Mouse (Mus musculus) CD8-positive naive resting alpha-beta T cell, adult 57 days (primary cell): ENCODE data around the gene Pld5. TPM values are rescaled to one million over a fixed set of nuclear protein-coding genes. Genes with fewer than 3 reads are reported as not detected.

Experiments
- total RNA-seq: library from RNA; stranded (reverse); gene quantifications from one replicate; pipeline ENCODE4 v1.2.4, GENCODE M21; 2023

The Pld5 gene
- total RNA-seq: not detected

GRCm38 (mm10) chr1:176274667-176275610 is at the start of gene Pld5:
TSS of gene Pld5 (minus strand) at chr1:176275312.

GRCm38 (mm10) chr1:175979014-175979413 is 296.1 kb downstream of the Pld5 start, which contains the start of gene Rbm8a2:
TSS of gene Rbm8a2 (minus strand) at chr1:175979114.

DNA sequence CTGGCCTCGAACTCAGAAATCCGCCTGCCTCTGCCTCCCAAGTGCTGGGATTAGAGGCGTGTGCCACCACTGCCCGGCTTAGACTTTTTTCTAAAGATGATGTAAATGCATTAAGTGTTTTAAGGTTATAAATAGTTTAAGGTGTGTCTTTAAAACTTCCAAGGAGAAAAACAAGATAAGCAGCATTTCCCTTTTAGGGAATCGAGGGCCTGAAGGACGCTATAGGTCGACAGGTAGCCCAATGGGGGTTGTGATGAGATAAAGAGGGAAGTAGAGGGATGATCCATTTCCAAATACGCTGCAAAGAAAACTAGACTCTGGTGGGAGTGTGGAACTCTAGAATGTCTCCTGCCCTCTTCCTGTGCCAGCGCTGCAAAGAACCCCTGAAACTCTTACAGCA is 355.1 kb downstream of the Pld5 start, which contains the start of gene Gm38100:
Gene Gm38100 (plus strand): TSS at position 301 of the 400 bp plus-strand sequence.

